Mouse (Mus musculus): ENCODE results near the gene Cenps. TPM values are rescaled to one million over a fixed set of nuclear protein-coding genes. Genes with fewer than 3 reads are reported as not detected.
"Not testable (repeated sequence)": the region's sequence is repeated elsewhere in the genome, so short reads cannot be mapped to it uniquely, and the experiment has no call there.

The Cenps gene
- polyA plus RNA-seq, 1 experiment from 2014 or later: 27.9 TPM

- ATAC-seq (ENCODE audit: insufficient number of reproducible peaks, low FRiP score, low TSS enrichment, low read depth): no peak
Observed at GRCm38 (mm10) chr4:149170394-149170931, 33.0 kb upstream of the Cenps start.

GRCm38 (mm10) chr4:149169926-149170325, 32.5 kb upstream of the Cenps start:
- H3K4me2 ChIP-seq; ATAC-seq (ENCODE audit: insufficient number of reproducible peaks, low FRiP score, low TSS enrichment, low read depth); H3K9me3 ChIP-seq; H3K36me3 ChIP-seq; H3K27me3 ChIP-seq; H3K9ac ChIP-seq; H3K4me3 ChIP-seq: not testable (repeated sequence)
- WGBS: 84% methylated on average over 8 of the region's 8 CpGs
- peaks cover 32% of the 10 kb centered on the region for H3K4me1 ChIP-seq
- peak overlapping the region; percentile 8 for H3K27ac ChIP-seq

More at GRCm38 (mm10) chr4:149170394-149170931, 33.0 kb upstream of the Cenps start:
- Histone ChIP-seq H3K4me3 (no peak overlapping the region), H3K9ac (no peak overlapping the region), H3K27me3 (no peaks in the 10 kb centered on the region), H3K9me3 (no peaks in the 10 kb centered on the region), H3K4me1 (peaks cover 26% of the 10 kb centered on the region), H3K4me2 (no peak overlapping the region), H3K27ac (peak overlapping the region; percentile 8), H3K36me3 (no peaks in the 10 kb centered on the region)
- WGBS: 55% methylated on average over 7 of the region's 7 CpGs

- no peak for ATAC-seq (ENCODE audit: insufficient number of reproducible peaks, low FRiP score, low TSS enrichment, low read depth)
- no peak overlapping the region for H3K4me2 ChIP-seq
- H3K4me1 ChIP-seq: peaks cover 30% of the 10 kb centered on the region
- peaks cover 17% of the 10 kb centered on the region; the same call in 1 of the 2 replicates for H3K36me3 ChIP-seq
- H3K27ac ChIP-seq: no peak overlapping the region
- H3K27me3 ChIP-seq: no peaks in the 10 kb centered on the region
- 78% methylated on average over 2 of the region's 2 CpGs for WGBS
- no peak overlapping the region for H3K4me3 ChIP-seq
- no peaks in the 10 kb centered on the region for H3K9me3 ChIP-seq
- H3K9ac ChIP-seq: no peak overlapping the region
Observed at GRCm38 (mm10) chr4:149168016-149168415, 30.6 kb upstream of the Cenps start.

GRCm38 (mm10) chr4:149166957-149167611, 29.7 kb upstream of the Cenps start:
- WGBS: under 1% methylated on average over 27 of the region's 27 CpGs
- 0 out of 2 replicates have a peak, but pooled peaks have one; percentile 8 for ATAC-seq (ENCODE audit: insufficient number of reproducible peaks, low FRiP score, low TSS enrichment, low read depth)

GRCm38 (mm10) chr4:149166215-149166946, 29.0 kb upstream of the Cenps start, which contains the start of gene Pgd:
TSS of gene Pgd (minus strand) at chr4:149166771.
- H3K36me3 ChIP-seq: peaks cover 32% of the 10 kb centered on the region
- peak within 1 kb of the TSS; percentile 89 for H3K27ac ChIP-seq
- peak within 1 kb of the TSS; percentile 74 for H3K4me3 ChIP-seq
- H3K4me2 ChIP-seq: peak within 1 kb of the TSS; percentile 86
- ATAC-seq (ENCODE audit: insufficient number of reproducible peaks, low FRiP score, low TSS enrichment, low read depth): peak; percentile 98
- no peaks in the 10 kb centered on the region for H3K27me3 ChIP-seq
- H3K4me1 ChIP-seq: peaks cover 17% of the 10 kb centered on the region
- WGBS: under 1% methylated on average over 59 of the region's 59 CpGs
- peak within 1 kb of the TSS; percentile 88 for H3K9ac ChIP-seq
- no peaks in the 10 kb centered on the region for H3K9me3 ChIP-seq

More at GRCm38 (mm10) chr4:149166957-149167611, 29.7 kb upstream of the Cenps start:
- peak overlapping the region; percentile 74 for H3K4me3 ChIP-seq
- H3K27ac ChIP-seq: peak overlapping the region; percentile 89
- H3K36me3 ChIP-seq: peaks cover 26% of the 10 kb centered on the region
- H3K4me1 ChIP-seq: peaks cover 20% of the 10 kb centered on the region
- H3K9me3 ChIP-seq: no peaks in the 10 kb centered on the region
- peak overlapping the region; percentile 86 for H3K4me2 ChIP-seq
- no peaks in the 10 kb centered on the region for H3K27me3 ChIP-seq
- H3K9ac ChIP-seq: peak overlapping the region; percentile 48

- H3K9ac ChIP-seq: no peak overlapping the region
- H3K27me3 ChIP-seq: no peaks in the 10 kb centered on the region
- H3K4me3 ChIP-seq: no peak overlapping the region
- 55% methylated on average over 5 of the region's 5 CpGs for WGBS
- no peaks in the 10 kb centered on the region for H3K9me3 ChIP-seq
- no peak overlapping the region for H3K27ac ChIP-seq
- no peak overlapping the region for H3K4me2 ChIP-seq
- no peak for ATAC-seq (ENCODE audit: insufficient number of reproducible peaks, low FRiP score, low TSS enrichment, low read depth)
- peaks cover 14% of the 10 kb centered on the region for H3K4me1 ChIP-seq
- peaks cover 53% of the 10 kb centered on the region for H3K36me3 ChIP-seq
Observed at GRCm38 (mm10) chr4:149164150-149164549, 26.7 kb upstream of the Cenps start.

- 47% methylated on average over 1 of the region's 1 CpGs for WGBS
- H3K4me2 ChIP-seq: no peak overlapping the region
- no peak overlapping the region for H3K4me3 ChIP-seq
- H3K9ac ChIP-seq: no peak overlapping the region
- peaks cover 14% of the 10 kb centered on the region for H3K4me1 ChIP-seq
- no peak overlapping the region for H3K27ac ChIP-seq
- peaks cover 62% of the 10 kb centered on the region for H3K36me3 ChIP-seq
- ATAC-seq (ENCODE audit: insufficient number of reproducible peaks, low FRiP score, low TSS enrichment, low read depth): no peak
- no peaks in the 10 kb centered on the region for H3K27me3 ChIP-seq
- no peaks in the 10 kb centered on the region for H3K9me3 ChIP-seq
Observed at GRCm38 (mm10) chr4:149163196-149163595, 25.8 kb upstream of the Cenps start.

- H3K36me3 ChIP-seq: peaks cover 83% of the 10 kb centered on the region
- no peak overlapping the region for H3K4me3 ChIP-seq
- H3K4me2 ChIP-seq: no peak overlapping the region
- no peaks in the 10 kb centered on the region for H3K9me3 ChIP-seq
- peaks cover 14% of the 10 kb centered on the region for H3K4me1 ChIP-seq
- WGBS: 89% methylated on average over 6 of the region's 6 CpGs
- H3K27ac ChIP-seq: no peak overlapping the region
- no peak overlapping the region for H3K9ac ChIP-seq
- no peaks in the 10 kb centered on the region for H3K27me3 ChIP-seq
- ATAC-seq (ENCODE audit: insufficient number of reproducible peaks, low FRiP score, low TSS enrichment, low read depth): no peak
Observed at GRCm38 (mm10) chr4:149161166-149161565, 23.7 kb upstream of the Cenps start.

GRCm38 (mm10) chr4:149159891-149160290, 22.5 kb upstream of the Cenps start:
- Histone ChIP-seq H3K4me1 (peaks cover 1% of the 10 kb centered on the region; the same call in 1 of the 2 replicates), H3K27ac (no peak overlapping the region), H3K4me2 (no peak overlapping the region), H3K9me3 (no peaks in the 10 kb centered on the region), H3K9ac (no peak overlapping the region), H3K4me3 (no peak overlapping the region), H3K36me3 (peaks cover 95% of the 10 kb centered on the region), H3K27me3 (no peaks in the 10 kb centered on the region)
- no peak for ATAC-seq (ENCODE audit: insufficient number of reproducible peaks, low FRiP score, low TSS enrichment, low read depth)
- 84% methylated on average over 13 of the region's 13 CpGs for WGBS

GRCm38 (mm10) chr4:149159203-149159602, 21.8 kb upstream of the Cenps start:
- no peak for ATAC-seq (ENCODE audit: insufficient number of reproducible peaks, low FRiP score, low TSS enrichment, low read depth)
- H3K4me1 ChIP-seq: no peaks in the 10 kb centered on the region; the same call in 1 of the 2 replicates
- no peak overlapping the region for H3K4me3 ChIP-seq
- H3K4me2 ChIP-seq: no peak overlapping the region
- H3K9me3 ChIP-seq: no peaks in the 10 kb centered on the region
- H3K36me3 ChIP-seq: peaks cover 96% of the 10 kb centered on the region
- H3K27ac ChIP-seq: no peak overlapping the region
- WGBS: 86% methylated on average over 2 of the region's 2 CpGs
- no peak overlapping the region for H3K9ac ChIP-seq
- no peaks in the 10 kb centered on the region for H3K27me3 ChIP-seq

- no peak overlapping the region for H3K4me3 ChIP-seq
- 88% methylated on average over 8 of the region's 8 CpGs for WGBS
- H3K27me3 ChIP-seq: no peaks in the 10 kb centered on the region
- H3K4me2 ChIP-seq: no peak overlapping the region
- ATAC-seq (ENCODE audit: insufficient number of reproducible peaks, low FRiP score, low TSS enrichment, low read depth): no peak
- H3K36me3 ChIP-seq: peaks cover 98% of the 10 kb centered on the region
- H3K9me3 ChIP-seq: no peaks in the 10 kb centered on the region
- H3K4me1 ChIP-seq: no peaks in the 10 kb centered on the region
- H3K27ac ChIP-seq: no peak overlapping the region
- no peak overlapping the region for H3K9ac ChIP-seq
Observed at GRCm38 (mm10) chr4:149157415-149157973, 20.1 kb upstream of the Cenps start.

- Histone ChIP-seq H3K4me1 (no peaks in the 10 kb centered on the region), H3K36me3 (peaks cover 99% of the 10 kb centered on the region), H3K4me2 (no peak overlapping the region), H3K9me3 (no peaks in the 10 kb centered on the region), H3K27me3 (no peaks in the 10 kb centered on the region), H3K4me3 (no peak overlapping the region), H3K9ac (no peak overlapping the region), H3K27ac (no peak overlapping the region)
- no peak for ATAC-seq (ENCODE audit: insufficient number of reproducible peaks, low FRiP score, low TSS enrichment, low read depth)
- 94% methylated on average over 6 of the region's 6 CpGs for WGBS
Observed at GRCm38 (mm10) chr4:149155711-149156110, 18.3 kb upstream of the Cenps start.

Data from limb, embryonic 15.5 days (tissue).